Mouse (Mus musculus) neural tube, embryonic 10.5 days (tissue): ENCODE data around the gene Opcml.

Experiments used
- DNase-seq: peaks from one replicate; pipeline ENCODE4 v3.0.0-alpha.2; 2017; ENCODE audit warnings: low spot score; ENCODE audit errors: extremely low spot score

Gene Opcml

DNA sequence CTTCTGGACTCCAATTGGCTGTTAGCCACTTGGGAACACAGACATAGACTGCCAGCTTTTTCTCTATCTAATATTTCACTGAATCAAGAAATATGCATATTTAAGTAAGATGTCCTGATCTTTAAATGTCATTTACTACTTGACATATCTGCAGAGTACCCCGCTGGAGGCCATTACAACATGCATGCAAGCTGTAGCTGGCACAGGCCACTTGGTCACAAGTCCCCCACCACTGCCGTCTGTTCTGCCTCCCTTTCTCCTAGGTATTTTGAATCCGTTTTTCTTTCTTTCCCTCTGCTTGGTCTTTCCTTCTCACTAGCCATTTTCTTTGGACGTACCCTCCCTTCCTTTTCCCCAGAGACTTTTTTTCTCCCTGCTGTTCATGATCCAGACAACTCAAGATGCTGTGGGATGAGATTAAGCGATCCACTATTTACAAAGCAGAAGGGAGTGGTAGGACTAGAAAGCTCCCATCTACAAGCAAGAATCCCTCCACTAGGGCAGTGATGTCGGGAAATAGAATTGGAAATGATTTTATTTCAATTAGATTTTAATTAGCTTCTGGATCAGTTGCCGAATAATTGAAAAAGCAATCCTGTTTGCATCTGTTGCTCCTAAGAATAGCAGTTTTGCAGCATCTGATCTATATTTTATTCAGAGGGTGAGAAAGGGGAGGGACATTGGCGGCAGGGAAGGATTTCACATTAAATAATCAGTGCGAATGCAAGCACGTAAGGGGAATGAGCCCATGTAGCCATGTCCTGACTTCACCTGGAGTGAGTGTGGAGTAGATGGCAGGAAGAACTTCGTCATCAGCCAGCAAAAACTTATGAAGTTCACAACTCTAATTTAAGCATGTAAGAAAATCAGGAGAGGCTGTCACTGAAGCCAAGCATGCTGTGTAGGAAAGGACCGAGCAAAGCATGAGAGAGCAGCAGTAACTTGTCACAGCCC, 709.5 kb downstream of the Opcml start:
- DNase-seq, result no peak

DNA sequence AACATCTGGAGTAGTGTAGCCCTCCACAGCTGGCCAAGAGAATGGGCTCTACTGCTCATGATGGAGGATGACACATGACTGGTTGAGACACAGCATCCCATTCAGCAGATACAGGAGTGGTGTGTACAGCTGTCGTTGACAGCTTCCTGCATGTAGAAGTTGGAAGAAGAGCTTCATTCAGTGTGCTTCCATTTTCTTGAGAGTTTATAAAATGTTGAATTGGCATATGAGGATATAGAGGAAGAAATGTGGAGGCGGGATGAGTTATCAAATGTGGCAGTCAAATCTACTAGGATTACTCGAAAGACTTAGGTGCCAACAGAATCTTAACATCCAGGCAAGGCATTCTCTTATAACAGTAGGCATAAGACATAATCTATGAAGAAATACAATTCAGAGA, 723.3 kb downstream of the Opcml start:
- DNase-seq, result no peak

DNA sequence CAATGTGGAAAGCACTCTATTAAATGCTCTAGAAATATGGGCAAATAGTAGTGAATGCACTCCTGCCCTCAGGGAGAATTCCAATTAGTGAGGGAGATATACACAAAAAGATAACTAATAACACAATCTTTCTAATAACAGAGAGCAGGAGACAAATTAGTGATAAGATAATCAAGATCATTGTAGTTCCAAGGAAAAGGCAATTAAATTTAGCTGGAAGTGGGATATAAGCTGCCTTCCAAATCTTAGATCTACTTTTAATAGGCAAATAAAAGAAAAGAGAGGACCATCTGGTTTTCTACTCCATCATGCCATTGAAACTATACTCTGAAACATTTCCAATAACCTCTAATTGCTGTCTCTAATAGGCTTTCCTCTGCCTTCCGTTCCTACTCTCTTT, 742.6 kb downstream of the Opcml start:
- DNase-seq, result no peak

DNA sequence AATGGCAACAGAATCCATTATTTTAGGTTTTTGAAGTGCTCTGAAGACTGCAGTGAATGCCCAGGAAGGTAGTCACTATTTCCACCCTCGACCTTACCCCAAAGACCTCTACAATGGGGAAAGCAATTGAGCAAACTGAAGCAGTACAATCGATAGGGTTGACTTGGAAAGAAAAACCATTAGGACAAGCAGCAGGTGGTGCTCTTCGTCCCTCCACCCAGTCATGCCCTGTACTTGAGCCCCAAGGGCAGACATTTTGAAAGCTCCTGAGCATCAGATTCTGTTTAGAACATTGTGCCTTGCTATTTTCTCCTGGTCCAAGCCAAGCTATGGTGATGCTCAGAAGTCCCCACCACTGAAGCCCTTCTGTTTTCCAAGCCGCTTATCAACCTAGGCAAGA, 744.4 kb downstream of the Opcml start:
- no peak for DNase-seq

DNA sequence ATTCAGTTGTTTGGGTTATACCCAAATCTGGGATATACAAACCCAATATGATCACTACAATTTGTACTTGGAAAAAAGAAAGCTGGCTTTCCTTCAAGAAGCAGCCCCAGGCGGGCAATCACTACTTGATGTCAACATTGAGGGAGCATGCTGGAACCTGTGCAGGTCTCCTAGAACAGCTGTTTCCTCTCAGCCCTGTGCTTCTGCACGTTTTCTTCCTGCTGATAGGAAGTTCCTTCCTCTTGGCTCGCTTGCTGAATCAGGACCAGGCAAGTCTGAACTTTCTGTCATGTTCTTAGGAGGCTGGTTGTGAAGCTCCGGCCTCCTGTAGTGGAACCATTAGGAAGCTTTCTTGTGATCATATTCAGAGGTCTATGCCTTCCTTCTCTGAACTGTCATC, 746.1 kb downstream of the Opcml start:
- no peak for DNase-seq

- DNase-seq, result no peak
These were observed 757.6 kb downstream of the Opcml start for GRCm38 (mm10) chr9:28548189-28548588.

- DNase-seq, result no peak
These were observed 762.0 kb downstream of the Opcml start for GRCm38 (mm10) chr9:28552387-28553182.

DNA sequence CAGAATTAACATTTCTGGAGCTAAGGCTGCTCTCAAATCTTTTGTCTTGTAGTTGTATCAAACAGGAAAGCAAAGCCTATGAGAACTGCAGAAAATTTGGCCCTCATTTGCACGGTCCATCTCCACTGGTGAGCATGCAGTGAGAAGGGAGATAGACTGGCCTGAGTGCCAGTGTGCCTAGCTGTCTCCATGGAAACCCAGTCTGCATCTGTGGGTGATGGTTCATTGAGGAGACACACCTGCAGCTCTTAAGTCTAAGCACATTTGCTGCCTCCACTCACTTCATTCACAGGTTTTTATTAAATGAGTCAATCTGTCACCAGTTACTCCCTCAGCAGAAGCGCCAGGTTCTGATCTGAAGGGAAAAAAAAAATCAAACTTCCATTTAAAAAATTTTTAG, 768.1 kb downstream of the Opcml start:
- DNase-seq, result no peak

DNA sequence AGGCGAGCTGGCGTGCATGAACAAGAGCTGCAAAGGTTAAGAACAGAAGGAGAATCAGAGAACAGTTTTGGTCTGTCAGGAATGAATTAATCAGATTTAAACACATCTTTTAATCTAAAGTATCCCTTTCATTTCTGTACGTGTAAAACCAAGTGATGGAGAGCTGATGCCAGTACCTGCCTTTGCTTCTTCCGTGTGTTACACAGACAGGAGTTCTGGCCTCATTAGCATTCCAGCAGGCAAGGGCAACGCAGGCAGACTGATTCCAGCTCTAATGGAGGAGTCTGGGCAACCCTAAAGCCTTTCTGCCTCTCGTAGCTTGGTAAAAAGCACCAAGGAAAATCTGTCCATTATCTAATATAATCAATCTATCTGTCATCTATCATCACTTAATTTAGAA, 771.2 kb downstream of the Opcml start:
- DNase-seq, result no peak

DNA sequence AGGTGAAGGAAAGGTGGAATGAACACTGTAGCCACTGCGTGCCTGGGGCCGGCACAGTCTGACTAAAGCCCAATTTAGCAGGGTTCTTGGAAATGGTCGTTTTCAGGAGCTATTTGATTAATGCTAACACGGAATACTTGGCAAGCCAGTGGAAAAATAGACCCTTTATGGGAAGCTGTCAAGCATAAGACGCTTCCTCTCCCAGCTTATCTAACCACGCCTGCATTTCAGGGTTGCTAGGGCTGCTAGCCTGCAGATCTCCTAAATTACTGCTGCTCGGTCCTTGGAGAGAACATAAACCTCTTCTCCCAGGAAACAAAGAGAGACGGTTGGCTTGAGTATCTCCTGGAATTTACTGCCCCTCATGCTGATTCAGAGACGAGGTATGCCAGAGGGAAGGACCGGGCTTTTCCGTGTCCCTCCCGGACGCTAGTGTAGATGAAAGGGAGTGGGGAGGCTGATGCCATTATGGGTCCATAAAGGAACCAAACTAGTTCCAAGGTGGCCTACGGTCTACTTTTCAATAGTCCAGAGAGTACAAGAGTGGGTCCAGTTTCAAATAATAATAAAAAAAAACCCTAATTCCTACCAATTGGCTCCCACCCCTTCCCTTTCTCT, 772.6 kb downstream of the Opcml start:
- DNase-seq, result no peak

- DNase-seq, result no peak
These were observed 778.5 kb downstream of the Opcml start for GRCm38 (mm10) chr9:28569041-28569522.

DNA sequence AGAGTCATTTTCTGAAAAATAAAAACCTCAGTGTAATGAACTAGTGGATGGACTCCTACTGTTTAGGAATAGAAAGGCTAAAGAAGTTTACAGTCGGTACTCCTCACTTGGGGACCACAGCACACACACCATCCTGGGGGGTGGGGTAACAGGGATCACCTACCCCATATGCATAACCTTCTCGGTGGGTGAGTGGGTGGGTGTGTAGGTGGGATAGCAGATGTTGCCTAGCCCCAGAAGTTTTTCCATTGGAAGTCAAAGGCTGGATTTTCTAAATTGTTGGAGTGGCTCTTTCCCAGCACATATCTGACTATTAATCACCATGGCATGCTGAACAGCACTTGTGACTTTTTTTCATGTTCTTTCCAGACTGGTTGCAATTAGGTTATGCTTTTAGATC, 779.2 kb downstream of the Opcml start:
- DNase-seq, result no peak

DNA sequence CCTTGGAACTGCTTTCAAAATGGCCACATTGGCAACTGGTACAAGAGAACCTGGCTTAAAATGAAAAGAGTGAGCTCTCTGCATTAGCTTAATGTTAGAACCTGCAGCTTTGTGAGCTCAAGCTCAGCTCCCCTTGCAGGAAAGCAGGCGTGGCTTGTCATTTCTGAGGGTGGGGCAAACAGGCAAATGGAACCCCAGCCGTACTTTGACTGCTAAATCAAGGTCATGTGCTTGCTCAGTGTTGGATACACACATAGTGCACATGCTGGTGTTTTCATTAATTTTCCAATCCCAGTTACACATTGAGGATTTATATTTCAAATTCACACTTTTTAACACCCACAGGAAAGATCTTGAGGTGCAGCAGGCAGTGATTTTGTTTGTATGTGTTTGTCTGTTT, 781.1 kb downstream of the Opcml start:
- DNase-seq, result no peak

GRCm38 (mm10) chr9:28572136-28572774, 781.7 kb downstream of the Opcml start:
- no peak for DNase-seq

DNA sequence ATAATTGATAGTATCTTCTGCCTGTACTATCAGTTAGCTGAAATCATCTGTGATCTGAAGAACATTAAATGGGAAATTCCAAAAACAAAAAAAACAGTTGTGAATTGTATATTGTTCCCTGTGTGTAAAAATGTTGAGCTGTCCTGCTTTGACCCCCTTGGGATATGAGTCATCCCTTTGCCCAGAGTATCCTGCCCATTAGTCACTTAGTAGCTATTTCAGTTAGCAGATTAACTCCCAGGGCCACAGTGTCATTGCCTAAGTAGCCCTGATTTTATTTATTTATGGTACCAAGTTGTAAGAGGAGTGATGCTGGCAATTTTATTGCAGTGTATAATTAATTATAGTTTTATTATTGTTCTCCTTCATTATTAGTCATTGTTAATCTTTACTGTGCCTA, 788.2 kb downstream of the Opcml start:
- no peak for DNase-seq

DNA sequence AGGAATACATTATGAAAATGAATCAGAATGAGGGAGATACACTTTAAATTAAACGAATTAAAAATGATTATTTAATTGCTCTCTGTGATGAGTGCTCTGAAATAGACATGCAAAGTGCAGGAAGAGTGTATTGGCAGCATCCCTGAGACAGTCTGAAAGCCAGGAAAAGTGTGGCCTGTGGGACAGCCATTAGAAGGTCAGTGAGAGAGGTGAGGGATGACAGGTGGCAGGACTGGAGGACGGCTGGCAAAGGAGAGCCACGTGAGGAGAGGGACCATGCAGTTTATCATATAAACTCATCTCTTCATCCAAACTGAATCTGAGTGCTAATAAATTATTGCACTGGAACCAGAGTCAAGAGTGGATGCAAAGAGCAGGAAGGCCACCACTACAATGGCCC, 796.7 kb downstream of the Opcml start:
- DNase-seq, result no peak

DNA sequence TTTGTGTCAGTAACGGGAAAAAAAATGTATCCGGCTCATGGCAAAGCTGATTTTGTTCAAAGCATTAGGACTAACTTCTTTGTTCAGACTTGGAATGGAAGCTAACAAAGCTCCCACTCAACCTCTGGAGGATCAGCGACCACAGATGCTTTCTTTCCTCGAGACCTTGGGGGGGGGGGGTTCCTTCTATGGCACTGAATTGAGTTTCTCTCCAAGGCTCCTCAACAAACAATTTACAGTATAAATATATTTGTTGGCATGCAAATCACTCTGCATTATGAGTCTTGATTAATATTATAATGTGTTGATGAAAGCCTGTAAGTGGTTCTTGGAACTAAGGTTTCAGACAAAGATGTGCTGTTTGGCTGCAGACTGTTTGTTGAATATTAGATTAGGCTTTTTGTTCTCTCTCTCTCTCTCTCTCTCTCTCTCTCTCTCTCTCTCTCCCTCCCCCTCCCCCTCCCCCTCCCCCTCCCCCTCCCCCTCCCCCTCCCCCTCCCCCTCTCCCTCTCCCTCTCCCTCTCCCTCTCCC, 797.3 kb downstream of the Opcml start:
- DNase-seq, result no peak

DNA sequence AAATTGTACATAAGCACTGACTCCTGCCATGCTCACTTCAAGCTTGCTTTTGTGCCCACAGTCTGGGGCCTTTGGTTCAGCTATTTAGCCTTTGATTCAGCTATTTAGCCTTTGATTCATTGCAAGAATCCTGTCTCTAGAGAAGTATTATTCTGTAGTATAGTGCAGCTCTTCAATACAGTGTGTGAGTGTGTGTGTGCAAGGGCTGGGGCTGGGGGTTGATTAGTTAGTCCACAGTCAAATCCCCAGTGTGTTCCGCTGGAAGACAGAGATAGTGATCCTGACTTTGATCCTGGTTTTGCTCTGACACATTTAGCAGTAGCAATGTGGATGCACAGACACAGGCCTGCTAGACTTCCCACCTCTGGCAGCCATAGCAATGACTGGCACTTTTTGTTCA, 797.9 kb downstream of the Opcml start:
- DNase-seq, result no peak

GRCm38 (mm10) chr9:28592208-28592607, 801.6 kb downstream of the Opcml start:
- DNase-seq, result no peak

DNA sequence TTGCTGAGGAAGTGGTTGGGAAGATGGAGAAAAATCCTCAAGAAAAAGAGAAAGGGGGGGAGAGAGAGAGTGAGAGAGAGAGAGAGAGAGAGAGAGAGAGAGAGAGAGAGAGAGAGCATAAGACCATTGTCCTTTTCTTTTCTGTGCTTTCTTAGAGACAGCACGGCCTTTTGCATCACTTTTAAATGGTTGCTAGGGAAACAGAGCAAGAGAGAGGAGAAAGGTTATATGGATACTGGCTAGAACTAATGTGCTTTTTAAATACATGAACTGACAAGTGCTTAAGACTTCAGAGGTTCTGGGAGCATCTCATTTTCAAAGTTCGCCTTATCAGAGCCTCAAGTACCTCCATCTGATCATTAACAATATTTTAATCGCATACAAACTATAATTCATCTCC, 804.5 kb downstream of the Opcml start:
- DNase-seq, result no peak

GRCm38 (mm10) chr9:28605561-28605960, 815.0 kb downstream of the Opcml start:
- no peak for DNase-seq
